Mouse (Mus musculus) CH12.LX (cell line): Measurements from ENCODE around the gene Pla2g5.
"Not testable (repeated sequence)": the region's sequence is repeated elsewhere in the genome, so short reads cannot be mapped to it uniquely, and the experiment has no call there.

Experiments used
- CTCF ChIP-seq, 2 experiments: IDR thresholded peaks in 1 of 2; conservative IDR thresholded peaks in 1 of 2; 2 replicates each; pipeline ENCODE4 v1.5.1; 2011 to 2012; ENCODE audit warnings: low read depth in 2 of 2, low read length in 2 of 2, improper control_type of control experiment in 1 of 2, inconsistent platforms in 1 of 2, mild to moderate bottlenecking in 1 of 2, moderate library complexity in 1 of 2
- E2F4 ChIP-seq: IDR thresholded peaks from 2 replicates; pipeline ENCODE4 v1.6.1; 2011; ENCODE audit warnings: low read depth, low read length, improper control_type of control experiment; ENCODE audit not compliant: insufficient replicate concordance
- JUND ChIP-seq: conservative IDR thresholded peaks from 2 replicates; pipeline ENCODE4 v1.6.1; 2011; ENCODE audit warnings: low read depth, low read length, improper control_type of control experiment
- MAFK ChIP-seq: IDR thresholded peaks from 2 replicates; pipeline ENCODE4 v1.6.1; 2011; ENCODE audit warnings: low read length, improper control_type of control experiment; ENCODE audit not compliant: insufficient replicate concordance
- MAX ChIP-seq: IDR thresholded peaks from 2 replicates; pipeline ENCODE4 v1.6.1; 2011; ENCODE audit warnings: low read length, improper control_type of control experiment
- MYC ChIP-seq: IDR thresholded peaks from 2 replicates; pipeline ENCODE4 v1.6.1; 2011; ENCODE audit warnings: low read depth, mild to moderate bottlenecking, improper control_type of control experiment, low read length
- POLR2A ChIP-seq: IDR thresholded peaks from 2 replicates; pipeline ENCODE4 v1.6.1; 2011; ENCODE audit warnings: low read depth, mild to moderate bottlenecking, improper control_type of control experiment, low read length
- POLR2AphosphoS2 ChIP-seq: IDR thresholded peaks from 2 replicates; pipeline ENCODE4 v1.6.1; 2011; ENCODE audit warnings: low read depth, low read length, improper control_type of control experiment
- RCOR1 ChIP-seq: conservative IDR thresholded peaks from 2 replicates; pipeline ENCODE4 v1.6.1; 2012; ENCODE audit warnings: low read depth, mild to moderate bottlenecking, inconsistent platforms, low read length, improper control_type of control experiment
- SMC3 ChIP-seq: IDR thresholded peaks from 2 replicates; pipeline ENCODE4 v1.6.1; 2011; ENCODE audit warnings: low read depth, low read length, improper control_type of control experiment
- TBP ChIP-seq: conservative IDR thresholded peaks from 2 replicates; pipeline ENCODE4 v1.6.1; 2011; ENCODE audit warnings: low read depth, low read length, improper control_type of control experiment
- TCF12 ChIP-seq: IDR thresholded peaks from 2 replicates; pipeline ENCODE4 v1.6.1; 2014; ENCODE audit warnings: low read depth, mild to moderate bottlenecking, inconsistent platforms, low read length, improper control_type of control experiment
- ZMIZ1 ChIP-seq: IDR thresholded peaks from 2 replicates; pipeline ENCODE4 v1.6.1; 2012; ENCODE audit warnings: low read depth, mild to moderate bottlenecking, inconsistent platforms, low read length, improper control_type of control experiment
- ZNF384 ChIP-seq: IDR thresholded peaks from 2 replicates; pipeline ENCODE4 v1.6.1; 2012; ENCODE audit warnings: low read depth, low read length, improper control_type of control experiment, inconsistent platforms

DNA sequence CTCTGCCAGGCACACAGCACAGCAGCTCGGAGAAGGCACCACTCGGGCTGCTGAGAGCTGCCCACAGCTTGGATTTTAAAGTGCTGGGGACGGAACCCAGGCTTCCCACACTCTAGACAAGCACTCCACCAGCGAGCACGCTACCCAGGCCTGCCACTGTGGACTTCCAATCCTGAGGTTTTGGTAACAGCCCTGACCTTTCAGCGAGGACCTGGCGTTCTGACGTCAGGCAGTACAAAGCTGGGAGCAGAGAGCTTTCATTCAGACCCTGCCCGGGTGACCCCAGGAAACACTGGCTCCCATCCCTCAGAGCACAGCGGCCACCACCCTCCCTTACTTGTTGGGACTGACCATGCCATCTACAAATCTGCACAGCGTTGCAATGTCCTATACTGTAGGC lies 30.5 kb upstream of the Pla2g5 start:
- not testable (repeated sequence) for TF ChIP-seq MAX; CTCF (conservative IDR thresholded peaks at IDR 0.05 in 1 of 2, IDR thresholded peaks at IDR 0.05 in 1 of 2; ENCODE audit: low read depth in 2 of 2, low read length in 2 of 2); E2F4; POLR2A; ZNF384; TBP; TCF12; ZMIZ1; MAFK; MYC; JUND; POLR2AphosphoS2; SMC3; RCOR1
